Mouse (Mus musculus) midbrain, postnatal 0 days (tissue): ENCODE results near the gene Cryzl1. TPM values are rescaled to one million over a fixed set of nuclear protein-coding genes. Genes with fewer than 3 reads are reported as not detected.
A peak's percentile ranks its signal among the peaks of the same experiment; 100 is the strongest.

ENCODE experiments used
- ATAC-seq: fragments of 200-750 bp; cut with Nextera tagmentation; 2 replicates; pipeline ENCODE4 v1.8.0; 2017; ENCODE audit warnings: moderate number of reproducible peaks, mild to moderate bottlenecking, moderate TSS enrichment, moderate library complexity; ENCODE audit not compliant: low FRiP score
- DNase-seq: peaks from one replicate; pipeline ENCODE4 v3.0.0-alpha.2; 2015; ENCODE audit warnings: low spot score
- H3K27ac ChIP-seq: fragments of 300-500 bp; sonication (generic); 2 replicates; pipeline ENCODE4 v1.5.1; 2014; ENCODE audit warnings: low read depth, mild to moderate bottlenecking, low read length, mixed read lengths
- H3K27me3 ChIP-seq: fragments of 300-500 bp; sonication (generic); 2 replicates; pipeline ENCODE4 v1.6.1; 2014; ENCODE audit warnings: low read length, control low read depth, mixed read lengths; ENCODE audit not compliant: insufficient read depth
- H3K36me3 ChIP-seq: fragments of 300-500 bp; sonication (generic); 2 replicates; pipeline ENCODE4 v1.6.1; 2014; ENCODE audit warnings: low read length, control low read depth, mixed read lengths; ENCODE audit not compliant: insufficient read depth
- H3K4me1 ChIP-seq: fragments of 300-500 bp; sonication (generic); 2 replicates; pipeline ENCODE4 v1.6.1; 2014; ENCODE audit warnings: mild to moderate bottlenecking, control low read depth, antibody characterized with exemption, low read length, mixed read lengths; ENCODE audit not compliant: insufficient read depth
- H3K4me2 ChIP-seq: fragments of 300-500 bp; sonication (generic); 2 replicates; pipeline ENCODE4 v1.6.1; 2014; ENCODE audit warnings: low read depth, mild to moderate bottlenecking, low read length, mixed read lengths; ENCODE audit not compliant: poor library complexity, severe bottlenecking
- H3K4me3 ChIP-seq: fragments of 300-500 bp; sonication (generic); 2 replicates; pipeline ENCODE4 v1.5.1; 2014; ENCODE audit warnings: low read depth, mild to moderate bottlenecking, low read length, moderate library complexity
- H3K9ac ChIP-seq: fragments of 300-500 bp; sonication (generic); replicated peaks from 2 replicates; pipeline ENCODE4 v1.6.1; 2014; ENCODE audit warnings: mild to moderate bottlenecking, low read length, moderate library complexity, mixed read lengths; ENCODE audit not compliant: poor library complexity, severe bottlenecking
- H3K9me3 ChIP-seq: fragments of 300-500 bp; sonication (generic); 2 replicates; pipeline ENCODE4 v1.6.1; 2016; ENCODE audit warnings: low read length, control low read depth
- CTCF ChIP-seq: IDR thresholded peaks from 2 replicates; pipeline ENCODE4 v1.5.1; 2016; ENCODE audit warnings: antibody characterized with exemption, mild to moderate bottlenecking
- WGBS: fragments of 180-500 bp; shearing (Covaris S2); extraction: QIAGEN DNeasy Blood & Tissue Kit; methylation state at CpG from one replicate; pipeline ENCODE4 v1.1.7; 2014; 5-methylcytosine and 5-hydroxymethylcytosine counted together
- polyA plus RNA-seq: library from polyadenylated mRNA; unstranded; fragments of >200 nt; fragmentation: Nextera tagmentation; extraction: Ambion mirVana; gene quantifications from 2 replicates; pipeline ENCODE4 v1.2.1, GENCODE M21; 2015
- total RNA-seq: library from RNA; depleted of rRNA; stranded (reverse); fragments of >200 nt; gene quantifications from 2 replicates; pipeline ENCODE4 v1.2.3, GENCODE M21; 2014

Cryzl1 gene
- total and polyA plus RNA-seq, 2 experiments from 2014 or later: 42.9 to 93.0 TPM

DNA sequence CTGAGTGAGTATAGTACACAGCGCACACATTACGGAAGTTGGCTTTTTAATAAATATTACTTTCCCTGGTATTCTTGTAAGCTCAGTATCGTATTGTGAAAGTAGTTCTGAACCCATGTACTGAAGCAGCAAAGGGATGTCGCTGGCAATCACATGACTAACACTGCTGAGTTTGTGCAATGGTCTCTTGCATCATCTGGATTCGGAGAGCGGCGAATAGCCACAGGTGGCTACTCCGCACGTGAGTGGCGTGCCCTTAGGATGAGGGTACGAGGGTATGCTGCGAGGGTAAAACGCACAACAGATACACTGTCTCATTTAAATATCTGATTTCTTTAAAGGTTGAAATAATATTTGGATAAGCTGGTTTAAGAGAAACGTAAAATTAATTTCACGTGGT lies 1.3 kb downstream of the Cryzl1 start:
- no peaks in the 10 kb centered on the region for H3K9me3 ChIP-seq
- H3K27ac ChIP-seq: peak overlapping the region; percentile 95; the same call in 1 of the 2 replicates
- peak overlapping the region; percentile 60 for H3K4me2 ChIP-seq
- TF ChIP-seq CTCF: no peak
- H3K4me1 ChIP-seq: peaks cover 22% of the 10 kb centered on the region
- 91% methylated on average over 15 of the region's 15 CpGs for whole genome bisulfite sequencing
- H3K9ac ChIP-seq: peak overlapping the region; percentile 86; the same call in 1 of the 2 replicates
- no peaks in the 10 kb centered on the region for H3K36me3 ChIP-seq
- DNase-seq (no peak), ATAC-seq (no peak)
- H3K27me3 ChIP-seq: no peaks in the 10 kb centered on the region
- H3K4me3 ChIP-seq: peak overlapping the region; percentile 93

DNA sequence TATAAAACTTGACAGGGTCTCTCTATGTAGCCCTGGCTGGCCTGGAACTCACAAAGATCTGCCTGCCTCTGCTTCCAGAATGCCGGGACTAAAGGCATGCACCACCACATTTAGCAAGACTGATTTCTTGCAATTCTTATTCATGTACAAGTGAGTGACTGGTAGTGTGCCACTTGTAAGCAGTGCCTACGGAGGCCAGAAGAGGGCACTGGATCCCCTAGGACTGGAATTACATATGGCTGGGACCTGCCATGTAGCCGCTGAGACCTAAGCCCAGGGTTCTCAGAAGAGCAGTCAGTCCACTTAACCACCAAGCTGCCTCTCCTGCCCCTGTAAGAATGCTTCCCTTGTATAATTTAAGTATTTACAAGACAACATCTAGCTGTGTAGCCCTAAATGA lies 4.5 kb downstream of the Cryzl1 start:
- WGBS: 43% methylated on average over 3 of the region's 3 CpGs
- Histone ChIP-seq H3K9me3 (no peaks in the 10 kb centered on the region), H3K4me3 (no peak overlapping the region), H3K27me3 (no peaks in the 10 kb centered on the region), H3K4me1 (peaks cover 10% of the 10 kb centered on the region), H3K9ac (no peak overlapping the region), H3K36me3 (peaks cover 6% of the 10 kb centered on the region), H3K4me2 (no peak overlapping the region), H3K27ac (no peak overlapping the region)
- ATAC-seq (no peak), DNase-seq (peak; percentile 54)
- TF ChIP-seq CTCF: peak; percentile 71

DNA sequence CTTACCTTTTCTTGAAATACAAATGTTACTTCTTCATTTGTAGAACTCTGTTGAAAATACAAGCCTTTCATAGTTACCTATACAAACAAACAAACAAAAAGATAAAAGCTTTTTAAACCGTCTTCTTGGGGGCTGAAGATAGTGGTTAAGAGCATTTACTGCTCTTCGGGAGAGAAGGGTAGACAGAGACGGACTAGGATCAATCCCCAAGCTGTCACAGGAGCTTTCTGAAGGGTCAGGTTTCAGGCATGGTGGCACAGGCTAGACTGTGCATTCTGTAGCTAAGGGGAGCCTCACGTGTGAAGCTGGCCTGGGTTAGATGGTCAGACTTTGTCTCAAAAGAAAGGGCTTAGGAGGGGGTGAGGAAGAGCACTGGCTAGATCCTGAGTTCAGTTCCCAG lies 11.4 kb downstream of the Cryzl1 start:
- WGBS: 86% methylated on average over 4 of the region's 4 CpGs
- Histone ChIP-seq H3K9ac (no peak overlapping the region), H3K27ac (no peak overlapping the region), H3K4me2 (no peak overlapping the region), H3K9me3 (no peaks in the 10 kb centered on the region), H3K36me3 (peaks cover 26% of the 10 kb centered on the region), H3K27me3 (no peaks in the 10 kb centered on the region), H3K4me3 (no peak overlapping the region), H3K4me1 (no peaks in the 10 kb centered on the region)
- ATAC-seq (no peak), DNase-seq (no peak)
- TF ChIP-seq CTCF: no peak

DNA sequence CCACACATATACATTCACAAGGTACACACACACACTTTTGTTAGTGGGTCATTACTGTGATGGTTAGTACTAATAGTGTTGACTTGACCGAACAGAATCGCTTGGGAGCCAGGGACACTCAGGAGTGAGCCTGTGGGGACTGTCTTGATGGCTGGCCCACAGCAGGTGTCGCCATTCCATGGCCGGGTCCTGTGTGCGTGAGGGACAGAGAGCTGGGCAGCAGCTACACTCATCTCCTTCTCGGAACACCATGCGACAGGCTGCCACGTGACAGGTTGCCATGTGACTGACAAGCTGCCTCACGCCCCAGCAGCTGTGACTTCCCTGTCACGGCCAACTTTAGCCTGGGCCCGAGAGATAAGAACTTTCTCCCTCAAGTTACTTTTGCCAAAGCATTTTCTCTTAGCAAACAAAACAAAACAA lies 11.8 kb downstream of the Cryzl1 start:
- H3K4me2 ChIP-seq: no peak overlapping the region
- WGBS: 88% methylated on average over 11 of the region's 11 CpGs
- DNase-seq (no peak), ATAC-seq (no peak)
- H3K9me3 ChIP-seq: no peaks in the 10 kb centered on the region
- no peaks in the 10 kb centered on the region for H3K4me1 ChIP-seq
- TF ChIP-seq CTCF: no peak
- peaks cover 26% of the 10 kb centered on the region for H3K36me3 ChIP-seq
- no peak overlapping the region for H3K9ac ChIP-seq
- no peak overlapping the region for H3K27ac ChIP-seq
- no peak overlapping the region for H3K4me3 ChIP-seq
- no peaks in the 10 kb centered on the region for H3K27me3 ChIP-seq

DNA sequence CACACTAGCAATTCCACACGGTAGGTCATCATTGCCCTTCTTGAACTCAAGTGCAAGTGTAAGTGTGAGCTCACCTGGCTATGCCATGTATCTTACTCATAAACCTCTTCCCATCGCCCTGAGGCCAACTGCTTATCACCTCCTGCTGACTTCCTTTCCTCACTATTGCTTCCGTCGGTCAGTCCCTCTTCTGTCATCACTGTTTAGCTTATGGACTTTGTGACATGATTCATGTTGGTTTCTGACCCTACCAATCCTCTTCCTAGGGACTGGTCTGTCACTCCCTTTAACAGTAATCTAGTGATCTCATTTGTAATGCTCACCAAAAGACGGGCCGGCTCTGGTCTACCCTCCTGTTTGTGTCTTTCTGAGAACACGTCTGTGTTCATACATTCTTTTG lies 18.5 kb downstream of the Cryzl1 start:
- DNase-seq (no peak), ATAC-seq (no peak)
- 91% methylated on average over 7 of the region's 7 CpGs for WGBS
- Histone ChIP-seq H3K4me2 (no peak overlapping the region), H3K4me3 (no peak overlapping the region), H3K27me3 (no peaks in the 10 kb centered on the region), H3K36me3 (peaks cover 34% of the 10 kb centered on the region), H3K4me1 (no peaks in the 10 kb centered on the region), H3K9ac (no peak overlapping the region), H3K27ac (no peak overlapping the region), H3K9me3 (no peaks in the 10 kb centered on the region)
- no peak for TF ChIP-seq CTCF

DNA sequence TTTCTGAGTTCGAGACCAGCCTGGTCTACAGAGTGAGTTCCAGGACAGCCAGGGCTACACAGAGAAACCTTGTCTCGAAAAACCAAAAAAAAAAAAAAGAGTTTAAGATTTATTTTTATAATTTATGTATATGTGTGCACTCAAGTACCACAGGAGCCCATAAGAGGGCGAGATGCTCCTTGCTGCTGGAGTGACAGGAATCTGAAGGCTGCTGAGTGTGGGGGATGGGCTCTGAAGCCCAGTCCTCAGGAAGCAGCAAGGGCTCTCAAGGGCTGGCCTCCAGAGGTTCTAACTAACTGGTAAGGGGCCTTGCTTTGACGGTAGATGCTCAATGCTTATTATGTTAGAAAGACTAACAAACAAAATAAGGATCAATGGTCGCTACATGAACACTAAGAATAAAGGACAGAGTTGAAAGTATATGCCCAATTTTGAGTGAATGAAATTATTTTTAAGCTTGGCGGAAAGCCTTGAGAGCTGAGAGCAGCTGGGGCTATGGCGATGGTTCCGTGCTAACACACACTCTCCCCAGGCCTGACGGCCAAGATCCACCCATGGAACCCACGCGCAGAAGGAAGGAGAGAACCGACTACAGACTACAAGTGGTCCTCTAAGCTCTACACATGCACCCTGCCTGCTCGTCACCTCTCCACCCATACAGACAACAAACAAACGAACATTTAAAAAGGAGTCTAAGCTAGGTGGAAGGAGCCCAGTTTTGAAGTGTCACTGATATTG lies 24.0 kb downstream of the Cryzl1 start:
- Histone ChIP-seq H3K36me3 (peaks cover 36% of the 10 kb centered on the region), H3K27me3 (no peaks in the 10 kb centered on the region), H3K9me3 (no peaks in the 10 kb centered on the region), H3K9ac (no peak overlapping the region), H3K4me3 (no peak overlapping the region), H3K27ac (no peak overlapping the region), H3K4me2 (no peak overlapping the region), H3K4me1 (no peaks in the 10 kb centered on the region)
- TF ChIP-seq CTCF: peak; percentile 58
- no peak for ATAC-seq
- DNase-seq: peak; percentile 36
- 89% methylated on average over 14 of the region's 14 CpGs for WGBS
